Mouse (Mus musculus): ENCODE measurements around the gene Hspa4. TPM values are rescaled to one million over a fixed set of nuclear protein-coding genes. Genes with fewer than 3 reads are reported as not detected.
A peak's percentile ranks its signal among the peaks of the same experiment; 100 is the strongest.

Hspa4 gene
- total RNA-seq, 1 experiment from 2014 or later, result 573 TPM

- no peak for ATAC-seq (replicated peaks; ENCODE audit: low read depth, poor library complexity, severe bottlenecking)
These were observed 43.3 kb downstream of the Hspa4 start for GRCm38 (mm10) chr11:53256914-53257313.

- ATAC-seq (replicated peaks; ENCODE audit: low read depth, poor library complexity, severe bottlenecking), result peak; percentile 80
These were observed 45.3 kb downstream of the Hspa4 start for GRCm38 (mm10) chr11:53254926-53255325.

DNA sequence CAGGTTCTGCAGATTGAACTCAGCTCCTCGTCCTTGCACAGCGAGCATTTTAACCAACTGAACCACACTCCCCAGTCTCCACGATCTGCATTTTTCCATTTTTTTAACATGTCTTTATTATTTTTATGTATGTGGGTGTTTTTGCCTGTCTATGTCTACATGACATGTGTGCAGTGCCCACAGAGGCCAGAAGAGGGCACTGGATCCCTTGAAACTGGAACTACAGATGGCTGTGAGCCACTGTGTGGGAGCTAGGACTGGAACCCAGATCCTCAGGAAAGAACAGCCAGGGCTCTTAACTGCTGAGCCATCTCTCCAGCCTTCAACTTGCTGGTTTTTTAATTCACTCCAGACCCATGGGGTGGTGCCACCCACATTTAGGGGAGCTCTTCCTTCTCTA is 45.8 kb downstream of the Hspa4 start:
- no peak for ATAC-seq (replicated peaks; ENCODE audit: low read depth, poor library complexity, severe bottlenecking)

DNA sequence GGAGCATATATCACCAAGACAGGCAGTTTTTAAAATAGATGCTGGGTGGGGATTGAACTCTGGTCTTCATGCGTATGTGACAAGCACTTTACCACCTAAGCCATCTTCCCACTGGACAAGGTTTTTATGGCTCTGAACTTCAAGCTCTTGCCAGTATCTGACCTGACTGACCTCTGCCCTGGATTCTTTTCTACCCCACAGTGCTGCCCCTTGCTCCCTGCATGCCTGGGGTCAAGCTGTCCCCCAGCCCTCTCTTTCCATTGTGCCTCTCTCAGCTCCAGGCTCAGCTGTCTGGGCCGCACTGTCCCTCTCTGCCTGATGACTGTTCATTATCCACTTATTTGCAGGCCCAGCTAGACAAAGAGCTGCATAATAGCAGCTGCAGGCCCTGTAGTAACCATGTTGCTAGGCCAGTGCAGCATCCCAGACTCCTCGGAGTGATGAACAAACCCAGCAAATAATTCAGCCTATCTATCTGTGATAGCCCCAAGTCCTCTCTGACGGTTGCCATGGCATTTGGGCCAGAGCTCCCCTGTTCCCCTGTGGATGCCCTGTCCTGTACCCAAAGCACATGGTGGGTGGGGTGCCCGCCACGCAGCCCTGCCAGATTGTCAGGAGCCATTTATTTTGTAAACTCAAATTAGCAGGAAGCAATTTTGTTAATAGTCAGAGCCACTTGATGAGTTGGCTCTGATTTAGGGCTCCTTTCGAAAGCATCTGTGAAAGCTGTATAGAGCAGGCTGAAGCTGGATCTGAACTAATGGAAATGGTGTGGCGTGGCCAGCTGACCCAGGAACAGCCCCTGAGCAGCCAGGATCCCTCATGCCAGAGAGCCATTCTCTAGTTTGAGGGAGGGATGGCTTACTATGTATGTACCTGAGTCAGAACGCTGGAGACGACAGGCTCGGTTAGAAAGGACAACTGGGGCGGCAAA is 47.8 kb downstream of the Hspa4 start:
- no peak for ATAC-seq (replicated peaks; ENCODE audit: low read depth, poor library complexity, severe bottlenecking)

GRCm38 (mm10) chr11:53250796-53251195 is 49.5 kb downstream of the Hspa4 start:
- no peak for ATAC-seq (replicated peaks; ENCODE audit: low read depth, poor library complexity, severe bottlenecking)

DNA sequence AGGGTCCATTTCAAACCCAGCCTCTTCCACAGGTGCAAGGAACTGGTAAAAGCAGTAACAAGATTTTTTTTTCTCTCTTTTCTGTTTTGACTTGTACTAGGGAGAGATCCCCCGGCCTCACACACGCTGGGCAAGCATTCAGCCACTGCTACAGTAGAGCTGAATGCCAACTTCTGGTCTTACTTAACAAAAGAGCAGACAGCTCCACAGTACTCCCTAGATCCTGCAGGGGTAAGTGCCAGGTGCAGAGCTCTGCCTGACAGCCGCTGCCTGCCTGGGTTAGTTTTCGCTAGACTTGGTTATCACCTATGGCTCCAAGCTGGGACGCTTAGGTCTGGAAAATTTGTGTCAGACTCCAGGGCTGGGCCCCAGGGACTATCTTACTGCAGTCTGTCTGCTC is 50.6 kb downstream of the Hspa4 start:
- no peak for ATAC-seq (replicated peaks; ENCODE audit: low read depth, poor library complexity, severe bottlenecking)

GRCm38 (mm10) chr11:53245561-53245960 is 54.7 kb downstream of the Hspa4 start:
- no peak for ATAC-seq (replicated peaks; ENCODE audit: low read depth, poor library complexity, severe bottlenecking)

DNA sequence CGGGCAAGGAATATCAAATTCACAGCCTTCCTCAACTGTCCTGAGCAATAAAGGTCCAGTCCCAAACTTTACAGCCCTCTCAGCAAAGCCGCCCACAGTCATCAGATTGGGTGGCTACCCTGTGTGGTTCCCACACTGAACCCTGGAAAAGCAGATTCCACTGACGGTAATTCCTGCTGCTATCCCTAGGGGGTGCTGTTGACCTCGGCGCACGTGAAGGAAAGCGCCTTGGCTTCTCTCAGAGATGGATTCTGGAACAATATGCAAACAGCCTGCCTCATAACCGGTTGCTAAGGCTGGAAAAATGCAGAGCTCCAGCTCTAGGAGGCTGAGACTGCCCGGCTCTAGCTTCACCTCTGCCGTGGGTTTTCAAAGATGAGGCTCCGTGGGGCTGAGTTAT is 57.1 kb downstream of the Hspa4 start:
- no peak for ATAC-seq (replicated peaks; ENCODE audit: low read depth, poor library complexity, severe bottlenecking)

DNA sequence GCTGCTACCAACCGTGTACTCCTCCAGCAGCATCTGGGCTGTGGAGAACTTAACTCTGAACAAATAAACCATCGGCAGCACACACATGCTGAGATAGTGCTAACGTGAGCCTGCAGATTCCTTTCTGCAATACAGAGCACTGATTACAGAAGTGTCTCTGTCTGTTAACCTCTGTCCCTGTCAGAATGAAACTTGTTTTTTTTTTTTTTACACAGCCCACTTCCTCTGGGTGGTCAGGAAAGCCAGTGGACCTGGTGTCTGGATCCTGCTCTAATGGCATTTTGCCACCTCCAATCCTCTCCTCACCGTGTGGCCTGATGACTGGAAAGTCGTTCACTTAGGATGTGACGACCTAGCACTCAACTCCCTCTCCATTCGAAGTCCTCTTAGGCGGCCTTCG is 66.7 kb downstream of the Hspa4 start:
- ATAC-seq (replicated peaks; ENCODE audit: low read depth, poor library complexity, severe bottlenecking), result peak; percentile 50; the same call in 1 of the 2 replicates

DNA sequence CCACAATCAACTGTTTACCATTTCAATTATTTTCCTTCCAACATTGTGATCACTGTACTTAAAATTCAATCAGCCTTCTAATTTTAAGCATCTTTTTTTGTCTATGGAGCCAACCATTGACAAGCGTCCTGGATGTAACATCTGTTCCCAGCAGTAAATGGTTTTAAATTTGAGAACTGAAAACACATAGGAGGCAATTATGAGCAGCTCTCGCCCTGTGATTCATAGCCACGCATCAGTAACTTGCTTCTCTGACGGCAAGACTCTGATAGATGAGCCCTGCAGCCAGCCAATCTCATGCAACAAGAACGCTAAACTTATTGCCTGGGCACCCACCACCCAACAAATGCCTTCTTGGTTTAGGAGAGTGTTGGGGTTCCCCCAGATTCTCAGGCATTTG is 68.4 kb downstream of the Hspa4 start:
- no peak for ATAC-seq (replicated peaks; ENCODE audit: low read depth, poor library complexity, severe bottlenecking)

DNA sequence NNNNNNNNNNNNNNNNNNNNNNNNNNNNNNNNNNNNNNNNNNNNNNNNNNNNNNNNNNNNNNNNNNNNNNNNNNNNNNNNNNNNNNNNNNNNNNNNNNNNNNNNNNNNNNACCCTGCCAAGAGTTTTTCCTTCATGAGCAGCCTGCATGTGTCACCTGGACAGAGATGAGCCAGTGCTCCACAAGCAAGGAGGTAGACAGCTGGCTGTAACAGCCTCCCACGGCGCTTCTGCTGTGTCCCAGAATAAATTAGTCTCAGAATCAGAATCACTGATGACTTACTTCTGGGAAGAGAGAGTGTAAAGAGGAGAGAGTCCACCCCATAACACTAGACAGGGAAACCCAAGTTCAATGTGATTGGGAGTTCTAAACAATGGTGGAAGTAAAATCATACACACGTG is 71.2 kb downstream of the Hspa4 start:
- ATAC-seq (replicated peaks; ENCODE audit: low read depth, poor library complexity, severe bottlenecking), result no peak

DNA sequence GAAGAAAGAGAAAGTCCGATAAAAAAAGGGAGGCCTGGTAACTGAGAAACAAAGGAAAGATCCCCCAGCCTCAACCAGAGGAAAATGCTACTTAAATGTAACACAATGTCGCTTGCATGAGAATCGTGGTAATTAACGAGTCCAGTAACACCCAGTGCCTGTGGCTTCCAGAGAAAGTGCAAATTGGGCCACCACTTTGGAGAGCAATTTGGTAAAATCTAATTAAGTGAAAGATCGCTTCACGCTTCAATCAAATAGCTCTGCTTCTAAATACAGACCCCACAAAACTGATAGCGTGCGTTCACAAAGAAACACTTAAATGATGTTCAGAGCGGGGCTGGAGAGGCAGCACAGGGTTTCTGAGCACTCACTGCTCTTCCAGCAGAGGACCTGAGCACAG is 89.4 kb downstream of the Hspa4 start:
- ATAC-seq (replicated peaks; ENCODE audit: low read depth, poor library complexity, severe bottlenecking), result no peak

Other genes starting within 250 kb of the Hspa4 start
- gene Zcchc10, start 24.2 kb upstream of the Hspa4 start, total RNA-seq (2017), result 9.6 and 22.0 TPM in 2 replicates
- 65.0 and 90.0 TPM in 2 replicates for gene Aff4, start 50.4 kb upstream of the Hspa4 start, total RNA-seq (2017)
- gene Leap2, start 122.7 kb upstream of the Hspa4 start, total RNA-seq (2017), result not detected in 2 replicates
- 39.5 and 53.6 TPM in 2 replicates for gene Uqcrq, start 130.4 kb upstream of the Hspa4 start, total RNA-seq (2017)
- 1.1 TPM in 1 of 2 replicates, not detected in the other for gene Gdf9, start 130.6 kb upstream of the Hspa4 start, total RNA-seq (2017)
- gene Gm10447, start 156.7 kb upstream of the Hspa4 start, total RNA-seq (2017), result not detected in 2 replicates
- not detected in 2 replicates for gene Shroom1, start 156.7 kb upstream of the Hspa4 start, total RNA-seq (2017)
- gene Gm9837, start 170.0 kb upstream of the Hspa4 start, total RNA-seq (2017), result not detected in 2 replicates
- gene Gm9945, start 179.7 kb upstream of the Hspa4 start, total RNA-seq (2017), result not detected in 2 replicates
- 1.0 and 1.5 TPM in 2 replicates for gene Sowaha, start 179.8 kb upstream of the Hspa4 start, total RNA-seq (2017)
- 64.2 and 75.0 TPM in 2 replicates for gene Sept8, start 218.8 kb upstream of the Hspa4 start, total RNA-seq (2017)

All from common myeloid progenitor, adult 5-6 weeks (primary cell).